Mouse (Mus musculus) brain, embryonic 14.5 days (tissue): ENCODE data around the gene Fnbp4.

Source experiments
- CTCF ChIP-seq: fragments of 200-500 bp; IDR thresholded peaks from 2 replicates; pipeline ENCODE4 v1.5.1; 2012; ENCODE audit warnings: inconsistent platforms, mild to moderate bottlenecking, moderate library complexity, borderline replicate concordance; ENCODE audit not compliant: insufficient read depth, insufficient read length; ENCODE audit errors: extremely low read depth
- POLR2A ChIP-seq: fragments of 200-500 bp; IDR thresholded peaks from 2 replicates; pipeline ENCODE4 v1.6.1; 2012; ENCODE audit warnings: mild to moderate bottlenecking, inconsistent platforms, borderline replicate concordance; ENCODE audit not compliant: poor library complexity, insufficient read depth, insufficient read length, severe bottlenecking; ENCODE audit errors: extremely low read depth

GRCm38 (mm10) chr2:90738801-90739200 lies 6.4 kb upstream of the Fnbp4 start:
- TF ChIP-seq POLR2A (no peak), CTCF (no peak)
